In genomic region chr3:140054634-140055033, GRCm38 (mm10) we compare ENCODE assay signal across 31 mouse cellular contexts.
"Had no signal": no experiment of that assay in that cellular context is flagged by ENCODE, and none has a peak within 500 bp of the region (broad histone marks: within the 10 kb centered on the region; RNA-seq: fewer than 3 reads in every experiment).

No protein-coding gene starts in this region.

- H3K4me1 ChIP-seq: limb, embryonic 12.5 days; limb, embryonic 15.5 days; liver, embryonic 12.5 days; liver, embryonic 13.5 days; liver, embryonic 15.5 days; lung, embryonic 15.5 days; megakaryocyte, embryonic 14.5 days; midbrain, embryonic 12.5 days; midbrain, embryonic 15.5 days; neural tube, embryonic 12.5 days had no signal

- H3K36me3 ChIP-seq: limb, embryonic 12.5 days; limb, embryonic 15.5 days; liver, embryonic 12.5 days; liver, embryonic 13.5 days; liver, embryonic 15.5 days; lung, embryonic 15.5 days; midbrain, embryonic 10.5 days; midbrain, embryonic 12.5 days; midbrain, embryonic 13.5 days; midbrain, embryonic 15.5 days; neural tube, embryonic 12.5 days had no signal

- H3K4me3 ChIP-seq: left cerebral cortex, adult 2 months; limb, embryonic 12.5 days; limb, embryonic 15.5 days; liver, embryonic 12.5 days; liver, embryonic 13.5 days; liver, embryonic 15.5 days; lung, embryonic 15.5 days; megakaryocyte, embryonic 14.5 days; midbrain, embryonic 10.5 days; midbrain, embryonic 12.5 days; midbrain, embryonic 13.5 days; midbrain, embryonic 15.5 days; myocyte; neural tube, embryonic 12.5 days had no signal

- H3K9me3 ChIP-seq: limb, embryonic 12.5 days; limb, embryonic 15.5 days; liver, embryonic 12.5 days; liver, embryonic 13.5 days; liver, embryonic 15.5 days; lung, embryonic 15.5 days; megakaryocyte, embryonic 14.5 days; midbrain, embryonic 10.5 days; midbrain, embryonic 12.5 days; midbrain, embryonic 13.5 days; midbrain, embryonic 15.5 days; neural tube, embryonic 12.5 days had no signal

- H3K27me3 ChIP-seq: limb, embryonic 12.5 days; limb, embryonic 15.5 days; liver, embryonic 12.5 days; liver, embryonic 13.5 days; liver, embryonic 15.5 days; lung, embryonic 15.5 days; megakaryocyte, embryonic 14.5 days; midbrain, embryonic 12.5 days; midbrain, embryonic 13.5 days; midbrain, embryonic 15.5 days; neural tube, embryonic 12.5 days had no signal

- H3K4me2 ChIP-seq: limb, embryonic 12.5 days; limb, embryonic 15.5 days; liver, embryonic 11.5 days; liver, embryonic 12.5 days; liver, embryonic 13.5 days; liver, embryonic 15.5 days; lung, embryonic 14.5 days; lung, embryonic 15.5 days; midbrain, embryonic 11.5 days; midbrain, embryonic 12.5 days; midbrain, embryonic 13.5 days; midbrain, embryonic 15.5 days; neural tube, embryonic 12.5 days had no signal

- ATAC-seq: liver, embryonic 12.5 days; liver, postnatal 0 days; lung, postnatal 0 days; midbrain, embryonic 13.5 days; midbrain, embryonic 15.5 days; midbrain, embryonic 16.5 days had no signal

- H3K9ac ChIP-seq: limb, embryonic 12.5 days; limb, embryonic 15.5 days; liver, embryonic 12.5 days; liver, embryonic 13.5 days; liver, embryonic 14.5 days; liver, embryonic 15.5 days; liver, postnatal 0 days; lung, embryonic 14.5 days; lung, embryonic 15.5 days; midbrain, embryonic 12.5 days; midbrain, embryonic 13.5 days; midbrain, embryonic 15.5 days; neural tube, embryonic 12.5 days had no signal

- DNase-seq: left cerebral cortex, postnatal 4 days; liver; liver, embryonic 13.5 days; liver, postnatal 0 days; lung, adult 18-20 months; lung, adult 2 months; lung, embryonic 14.5 days; lung, postnatal 10 days; lung, postnatal 14 days; lung, postnatal 36 days; lung, postnatal 4 days; midbrain, embryonic 14.5 days had no signal

- H3K27ac ChIP-seq: left cerebral cortex, adult 2 months; limb, embryonic 12.5 days; limb, embryonic 15.5 days; liver, embryonic 12.5 days; liver, embryonic 13.5 days; liver, embryonic 14.5 days; liver, embryonic 15.5 days; lung, embryonic 15.5 days; macrophage; midbrain, embryonic 10.5 days; midbrain, embryonic 12.5 days; midbrain, embryonic 13.5 days; midbrain, embryonic 15.5 days; neural tube, embryonic 12.5 days had no signal
